Mouse (Mus musculus): ENCODE measurements around the gene Ednra. TPM values are rescaled to one million over a fixed set of nuclear protein-coding genes. Genes with fewer than 3 reads are reported as not detected.
A peak's percentile ranks its signal among the peaks of the same experiment; 100 is the strongest.

Gene Ednra
- polyA plus RNA-seq (2016; fragmentation: Nextera tagmentation; extraction: Ambion mirVana), result 14.3 and 14.5 TPM in 2 replicates

DNA sequence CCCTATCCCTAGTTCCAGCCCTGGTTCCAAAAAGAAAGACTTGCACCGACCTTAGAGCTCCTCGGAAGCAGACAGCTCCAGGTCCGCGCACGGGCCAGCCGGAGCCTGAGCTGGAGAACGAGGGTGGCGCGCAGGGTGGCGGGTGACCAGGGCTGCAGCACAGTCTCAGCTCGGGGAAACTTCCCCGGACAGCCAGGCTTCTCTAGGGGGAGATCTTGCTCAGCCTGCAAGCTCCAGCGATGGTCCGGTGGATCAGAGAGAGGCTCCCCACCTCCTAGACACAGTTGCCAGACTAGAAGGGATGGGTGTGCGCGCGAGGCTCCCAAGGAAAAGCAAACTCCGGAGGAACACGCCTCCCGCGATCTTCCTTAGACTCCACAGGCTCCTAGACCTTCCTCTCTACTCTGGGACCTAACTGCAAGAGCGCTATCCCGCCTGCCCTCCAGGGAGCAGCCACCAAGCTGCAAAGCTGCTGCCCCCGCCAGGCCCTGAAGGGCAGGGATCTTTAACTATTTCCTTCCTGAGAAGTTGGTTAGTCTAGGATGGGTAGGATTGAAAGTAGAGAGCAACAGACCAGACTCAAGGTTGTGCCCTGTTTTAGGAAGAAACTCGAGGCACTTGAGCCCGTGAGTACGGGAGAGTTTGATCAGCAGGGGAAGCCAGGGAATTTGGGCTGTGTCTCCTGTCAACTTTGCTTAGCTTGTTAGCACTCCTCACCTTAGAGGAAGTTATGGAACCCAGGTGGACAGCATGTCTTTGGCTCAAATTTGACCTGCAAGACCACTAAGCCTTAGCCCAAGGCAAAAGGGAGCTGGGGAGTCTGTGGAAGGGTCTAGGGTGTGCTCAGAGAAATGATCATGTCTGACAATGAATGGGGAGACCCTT is at the start of gene Ednra:
Gene Ednra, minus strand, starts transcription at position 419 of the 885 bp plus-strand sequence.
- Histone ChIP-seq H3K27me3 (replicated peaks) (no peaks in the 10 kb centered on the region), H3K4me3 (peak within 1 kb of the TSS; percentile 45), H3K27ac (peak within 1 kb of the TSS; percentile 20; the same call in 1 of the 2 replicates), H3K9me3 (no peaks in the 10 kb centered on the region), H3K36me3 (no peaks in the 10 kb centered on the region), H3K4me2 (replicated peaks) (peak within 1 kb of the TSS; percentile 86), H3K9ac (peak within 1 kb of the TSS; percentile 64), H3K4me1 (no peaks in the 10 kb centered on the region; the same call in 1 of the 2 replicates)
- ATAC-seq (ENCODE audit: low FRiP score, low read depth), result peak; percentile 85
- 2% methylated on average over 27 of the region's 27 CpGs for WGBS

DNA sequence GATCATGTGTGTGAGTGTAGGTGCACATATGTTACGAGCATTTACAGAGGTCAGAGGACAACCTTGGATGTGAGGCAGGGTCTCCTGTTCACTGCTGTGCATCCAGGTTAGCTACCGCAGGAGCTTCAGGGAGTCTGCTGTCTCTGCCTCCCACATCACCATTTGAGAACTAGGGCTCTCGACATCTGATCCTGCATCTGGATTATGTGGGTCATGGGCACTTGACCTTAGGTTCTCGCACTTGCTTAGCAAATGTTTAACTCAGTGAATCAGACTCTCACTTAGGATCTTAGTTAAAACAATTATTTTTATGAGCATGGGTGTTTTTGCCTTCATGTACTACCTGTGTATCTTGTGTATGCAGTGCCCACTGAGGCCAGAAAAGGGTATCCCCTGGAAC is 49.6 kb upstream of the Ednra start:
- ATAC-seq (ENCODE audit: low FRiP score, low read depth), result no peak
- no peaks in the 10 kb centered on the region for H3K9me3 ChIP-seq
- H3K36me3 ChIP-seq, result no peaks in the 10 kb centered on the region
- H3K27me3 ChIP-seq (replicated peaks), result no peaks in the 10 kb centered on the region
- H3K4me3 ChIP-seq, result no peak overlapping the region
- no peaks in the 10 kb centered on the region for H3K4me1 ChIP-seq
- H3K9ac ChIP-seq, result no peak overlapping the region
- 68% methylated on average over 4 of the region's 4 CpGs for WGBS
- no peak overlapping the region for H3K27ac ChIP-seq
- H3K4me2 ChIP-seq (replicated peaks), result no peak overlapping the region

DNA sequence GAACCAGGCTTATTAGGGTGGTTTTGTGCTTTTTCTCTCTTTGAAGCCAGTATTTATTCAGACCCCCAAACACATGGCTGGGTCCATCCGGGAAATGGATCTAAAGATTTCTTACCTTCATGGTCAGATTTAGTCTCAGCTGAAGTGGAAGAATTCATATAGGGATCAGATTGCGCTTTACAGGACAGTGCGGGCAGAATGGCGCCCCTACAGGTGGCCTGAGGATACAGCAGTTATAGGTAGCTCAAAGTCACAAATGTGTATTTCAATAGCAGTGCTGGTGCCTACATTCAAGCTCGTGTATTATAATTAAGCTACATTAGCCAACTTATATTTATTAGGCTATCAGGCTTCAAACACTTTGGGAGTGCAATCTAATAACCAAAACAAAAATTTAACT is 49.0 kb upstream of the Ednra start:
- Histone ChIP-seq H3K27ac (no peak overlapping the region), H3K9me3 (no peaks in the 10 kb centered on the region), H3K36me3 (no peaks in the 10 kb centered on the region), H3K4me1 (no peaks in the 10 kb centered on the region), H3K27me3 (replicated peaks) (no peaks in the 10 kb centered on the region), H3K4me3 (no peak overlapping the region), H3K4me2 (replicated peaks) (no peak overlapping the region), H3K9ac (no peak overlapping the region)
- 80% methylated on average over 5 of the region's 5 CpGs for WGBS
- ATAC-seq (ENCODE audit: low FRiP score, low read depth), result no peak

DNA sequence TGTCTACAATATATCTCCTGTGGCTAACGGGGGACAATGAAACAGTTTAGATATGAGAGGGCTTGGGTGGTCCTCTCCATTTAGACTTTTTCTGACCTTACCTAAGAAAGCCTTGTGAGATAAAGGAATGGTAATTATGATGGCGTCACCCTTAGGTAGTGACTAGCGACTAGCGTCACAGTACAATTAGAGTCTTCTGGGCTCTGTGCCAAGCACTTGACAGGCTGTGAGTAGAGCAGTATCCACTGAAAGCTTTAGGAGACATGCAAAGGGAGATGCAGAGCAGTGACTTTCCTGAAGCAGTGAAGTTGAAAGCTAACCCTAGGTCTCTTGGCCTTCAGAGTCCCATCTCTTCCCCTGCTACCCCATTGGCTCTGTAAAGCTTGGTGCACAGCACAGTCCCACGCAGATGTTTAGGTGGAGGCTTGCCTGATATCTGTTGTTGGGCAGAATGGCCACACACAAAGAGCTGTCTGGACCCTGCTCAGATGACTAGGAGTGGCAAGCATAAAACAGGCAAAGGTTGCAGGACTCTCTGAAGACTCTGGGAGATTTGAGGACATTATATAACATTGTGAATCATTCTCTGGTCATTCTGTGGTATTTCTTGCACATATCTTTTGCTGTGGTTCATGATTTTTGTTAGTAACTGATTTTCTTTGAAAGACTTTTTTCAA is 48.1 kb upstream of the Ednra start:
- no peak overlapping the region for H3K9ac ChIP-seq
- peak; percentile 68; the same call in 1 of the 2 replicates for ATAC-seq (ENCODE audit: low FRiP score, low read depth)
- H3K4me3 ChIP-seq, result no peak overlapping the region
- 57% methylated on average over 5 of the region's 5 CpGs for WGBS
- no peaks in the 10 kb centered on the region for H3K9me3 ChIP-seq
- H3K4me1 ChIP-seq, result no peaks in the 10 kb centered on the region
- no peak overlapping the region for H3K4me2 ChIP-seq (replicated peaks)
- H3K27me3 ChIP-seq (replicated peaks), result no peaks in the 10 kb centered on the region
- no peaks in the 10 kb centered on the region for H3K36me3 ChIP-seq
- H3K27ac ChIP-seq, result no peak overlapping the region

DNA sequence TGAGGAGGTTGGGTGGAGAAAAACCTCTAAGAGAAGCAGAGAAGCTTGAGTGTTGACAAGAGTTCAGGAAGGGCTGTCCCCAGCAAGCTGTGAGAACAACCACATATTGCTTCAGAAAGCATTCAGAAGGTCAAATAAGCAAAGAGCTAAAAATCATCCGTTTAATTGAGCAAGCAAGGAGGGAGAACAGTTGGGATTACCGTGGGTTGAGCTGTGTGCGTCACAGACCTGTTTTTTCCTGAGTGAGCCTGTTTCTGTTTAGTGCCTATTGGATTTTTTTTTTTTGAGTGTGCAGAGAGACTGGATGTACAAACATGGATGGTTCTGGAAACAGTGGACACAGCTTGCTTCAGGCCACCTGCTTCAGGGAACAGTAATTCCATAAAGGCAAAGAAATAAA is 46.7 kb upstream of the Ednra start:
- Histone ChIP-seq H3K27ac (no peak overlapping the region), H3K36me3 (no peaks in the 10 kb centered on the region), H3K9me3 (no peaks in the 10 kb centered on the region), H3K4me1 (no peaks in the 10 kb centered on the region), H3K9ac (no peak overlapping the region), H3K27me3 (replicated peaks) (no peaks in the 10 kb centered on the region), H3K4me3 (no peak overlapping the region), H3K4me2 (replicated peaks) (no peak overlapping the region)
- WGBS, result 89% methylated on average over 3 of the region's 3 CpGs
- no peak for ATAC-seq (ENCODE audit: low FRiP score, low read depth)

DNA sequence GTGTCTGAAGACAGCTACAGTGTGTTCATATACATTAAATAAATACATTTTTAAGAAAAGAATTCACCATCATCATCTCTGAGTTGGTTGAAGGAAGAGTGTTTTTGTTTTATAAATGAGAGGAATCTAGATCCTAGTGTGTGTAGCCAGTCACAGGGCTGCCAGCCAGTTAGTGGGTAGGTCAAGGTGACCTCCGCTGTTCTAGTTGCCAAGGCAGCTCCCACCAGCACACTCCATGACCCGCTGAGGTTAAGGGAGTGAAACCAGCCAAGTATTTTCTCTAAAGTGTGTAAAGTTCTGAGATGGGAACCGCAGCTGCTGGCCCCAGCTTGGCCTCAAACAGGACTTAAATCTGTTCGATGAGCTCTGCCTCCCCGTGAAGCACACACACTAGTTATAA is 44.7 kb upstream of the Ednra start:
- Histone ChIP-seq H3K9ac (no peak overlapping the region), H3K9me3 (no peaks in the 10 kb centered on the region), H3K4me2 (replicated peaks) (no peak overlapping the region), H3K36me3 (no peaks in the 10 kb centered on the region), H3K27me3 (replicated peaks) (no peaks in the 10 kb centered on the region), H3K27ac (no peak overlapping the region), H3K4me3 (no peak overlapping the region), H3K4me1 (no peaks in the 10 kb centered on the region)
- 93% methylated on average over 5 of the region's 5 CpGs for WGBS
- no peak for ATAC-seq (ENCODE audit: low FRiP score, low read depth)

DNA sequence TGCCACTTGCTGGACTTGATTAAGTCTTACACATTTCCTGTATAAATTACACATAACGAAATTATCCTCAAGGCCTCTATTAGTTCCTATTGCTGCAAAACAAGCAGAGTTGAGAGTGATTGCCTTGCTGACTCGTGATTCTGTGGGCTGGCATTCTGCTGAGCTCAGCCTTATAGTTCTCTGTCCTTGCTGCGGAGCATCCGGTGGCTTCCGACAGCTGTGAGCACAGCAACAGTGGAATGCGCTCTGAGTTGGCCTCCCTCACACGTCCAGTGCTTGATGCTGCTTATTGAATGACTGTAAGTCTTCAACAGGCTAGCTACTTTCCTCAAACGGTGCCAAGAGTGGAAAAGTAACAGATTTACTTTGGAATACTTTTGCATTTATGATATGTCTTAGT is 40.0 kb upstream of the Ednra start:
- no peaks in the 10 kb centered on the region for H3K4me1 ChIP-seq
- H3K27ac ChIP-seq, result no peak overlapping the region
- no peak overlapping the region for H3K4me3 ChIP-seq
- no peaks in the 10 kb centered on the region for H3K27me3 ChIP-seq (replicated peaks)
- no peak for ATAC-seq (ENCODE audit: low FRiP score, low read depth)
- no peak overlapping the region for H3K4me2 ChIP-seq (replicated peaks)
- WGBS, result 78% methylated on average over 8 of the region's 8 CpGs
- H3K9ac ChIP-seq, result no peak overlapping the region
- no peaks in the 10 kb centered on the region for H3K9me3 ChIP-seq
- no peaks in the 10 kb centered on the region for H3K36me3 ChIP-seq

DNA sequence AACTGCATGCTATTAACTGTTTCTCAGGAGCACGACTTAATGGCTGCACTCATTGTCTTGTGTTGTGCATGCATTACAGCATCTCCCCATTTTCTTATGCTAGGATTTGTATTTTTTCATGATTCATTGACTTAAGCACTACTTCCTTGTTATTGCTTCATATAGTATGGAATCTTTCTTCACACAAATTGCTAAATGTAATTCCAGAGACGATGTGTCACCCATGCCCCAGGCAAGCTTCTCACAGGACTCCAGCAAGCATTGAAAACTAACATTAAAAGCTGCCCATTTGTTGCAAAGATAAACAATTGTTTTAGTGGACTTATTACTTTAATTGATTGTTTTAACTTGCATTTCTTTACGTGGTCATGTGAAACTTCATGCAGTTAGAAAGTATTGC is 38.7 kb upstream of the Ednra start:
- no peak overlapping the region for H3K9ac ChIP-seq
- no peak overlapping the region for H3K4me3 ChIP-seq
- H3K27me3 ChIP-seq (replicated peaks), result no peaks in the 10 kb centered on the region
- no peaks in the 10 kb centered on the region for H3K36me3 ChIP-seq
- no peaks in the 10 kb centered on the region for H3K4me1 ChIP-seq
- no peak overlapping the region for H3K27ac ChIP-seq
- ATAC-seq (ENCODE audit: low FRiP score, low read depth), result no peak
- H3K9me3 ChIP-seq, result no peaks in the 10 kb centered on the region
- 77% methylated on average over 3 of the region's 3 CpGs for WGBS
- H3K4me2 ChIP-seq (replicated peaks), result no peak overlapping the region

DNA sequence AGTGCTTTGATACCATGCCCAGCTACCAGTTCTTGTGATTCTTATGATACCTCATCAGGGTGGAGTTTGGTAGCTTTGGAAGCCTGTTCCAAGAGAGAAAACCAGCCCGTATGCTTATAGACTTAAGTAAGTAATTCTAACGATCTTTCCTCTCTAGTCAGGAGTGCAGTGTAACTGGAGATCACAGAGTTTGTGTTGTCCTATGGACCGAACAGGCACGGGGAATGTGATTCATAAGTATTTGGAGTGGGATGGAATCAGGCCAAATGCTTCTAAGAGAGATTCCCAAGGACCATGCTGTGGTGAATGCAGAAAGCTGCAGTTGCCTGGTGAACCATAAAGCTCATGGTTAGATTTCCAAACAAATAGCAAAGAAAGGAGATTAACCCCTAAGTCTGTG is 31.2 kb upstream of the Ednra start:
- Histone ChIP-seq H3K36me3 (no peaks in the 10 kb centered on the region), H3K27me3 (replicated peaks) (no peaks in the 10 kb centered on the region), H3K4me2 (replicated peaks) (no peak overlapping the region), H3K4me3 (no peak overlapping the region), H3K4me1 (no peaks in the 10 kb centered on the region), H3K9me3 (no peaks in the 10 kb centered on the region), H3K27ac (no peak overlapping the region), H3K9ac (no peak overlapping the region)
- no peak for ATAC-seq (ENCODE audit: low FRiP score, low read depth)
- WGBS, result 81% methylated on average over 4 of the region's 4 CpGs

DNA sequence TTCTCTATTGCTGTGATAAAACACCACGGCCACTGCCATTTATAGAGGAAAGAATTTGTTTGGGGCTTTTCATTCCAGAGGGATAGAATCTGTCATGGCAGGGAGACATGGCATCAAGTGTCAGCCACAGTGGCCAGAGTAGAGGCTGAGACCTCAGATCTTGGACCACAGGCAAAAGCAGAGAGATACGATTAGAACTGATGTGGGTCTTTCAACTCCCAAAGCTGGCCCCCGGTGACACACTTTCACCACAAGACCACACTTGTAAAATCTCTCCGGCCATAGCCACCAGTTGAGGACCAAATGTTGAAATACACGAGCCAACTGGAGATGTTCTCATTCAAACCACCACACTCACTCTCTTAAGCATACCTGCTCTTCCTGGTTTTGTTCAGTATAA is 29.5 kb upstream of the Ednra start:
- no peaks in the 10 kb centered on the region for H3K27me3 ChIP-seq (replicated peaks)
- H3K9ac ChIP-seq, result no peak overlapping the region
- H3K4me2 ChIP-seq (replicated peaks), result no peak overlapping the region
- no peaks in the 10 kb centered on the region for H3K36me3 ChIP-seq
- no peaks in the 10 kb centered on the region for H3K4me1 ChIP-seq
- 90% methylated on average over 5 of the region's 5 CpGs for WGBS
- H3K27ac ChIP-seq, result no peak overlapping the region
- H3K4me3 ChIP-seq, result no peak overlapping the region
- no peak for ATAC-seq (ENCODE audit: low FRiP score, low read depth)
- no peaks in the 10 kb centered on the region for H3K9me3 ChIP-seq

DNA sequence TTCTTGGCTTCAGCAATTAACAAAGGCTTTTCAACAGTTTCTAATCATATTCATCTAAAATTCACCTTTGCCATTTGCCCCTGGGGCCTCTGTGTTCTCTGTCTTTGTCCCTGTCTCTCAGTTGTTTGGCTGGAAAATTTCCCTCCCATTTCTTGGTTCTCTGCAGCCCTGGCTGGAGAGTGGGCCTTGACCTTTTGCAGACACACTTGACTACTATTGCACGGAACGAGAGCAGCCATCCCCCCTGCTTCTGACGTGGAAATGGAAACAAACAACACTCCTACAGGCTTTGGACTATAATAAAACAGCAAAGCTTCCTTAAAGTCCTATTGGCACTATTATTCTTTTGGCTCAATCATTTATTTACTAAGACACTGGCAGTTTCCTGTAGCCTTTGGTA is 27.8 kb upstream of the Ednra start:
- Histone ChIP-seq H3K4me2 (replicated peaks) (no peak overlapping the region), H3K27me3 (replicated peaks) (no peaks in the 10 kb centered on the region), H3K27ac (no peak overlapping the region), H3K4me3 (no peak overlapping the region), H3K4me1 (no peaks in the 10 kb centered on the region), H3K9me3 (no peaks in the 10 kb centered on the region), H3K9ac (no peak overlapping the region), H3K36me3 (no peaks in the 10 kb centered on the region)
- 74% methylated on average over 3 of the region's 3 CpGs for WGBS
- ATAC-seq (ENCODE audit: low FRiP score, low read depth), result no peak

DNA sequence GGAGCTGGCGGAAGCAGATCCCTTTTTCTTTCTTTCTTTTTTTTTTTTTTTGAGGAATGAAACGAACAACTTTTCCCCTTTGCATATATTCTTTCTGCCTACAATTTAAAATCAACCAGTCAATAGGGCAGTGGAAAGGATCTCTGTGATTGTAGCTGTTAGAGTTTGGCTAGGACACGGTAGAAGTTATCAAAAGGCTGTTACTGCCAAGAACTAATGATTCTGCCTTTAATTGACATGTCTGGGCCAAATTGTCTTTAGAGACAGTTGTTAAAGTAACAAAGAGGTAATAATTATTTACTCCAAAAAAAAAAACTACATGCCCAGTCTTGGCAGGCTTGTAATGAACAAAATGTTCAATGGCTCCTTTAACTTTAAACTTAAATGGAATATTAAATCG is 26.1 kb upstream of the Ednra start:
- no peak for ATAC-seq (ENCODE audit: low FRiP score, low read depth)

More for the DNA sequence above, 26.1 kb upstream of the Ednra start:
- 54% methylated on average over 4 of the region's 4 CpGs for WGBS
- no peak overlapping the region for H3K4me2 ChIP-seq (replicated peaks)
- H3K4me1 ChIP-seq, result no peaks in the 10 kb centered on the region
- no peak overlapping the region for H3K4me3 ChIP-seq
- no peak overlapping the region for H3K9ac ChIP-seq
- no peaks in the 10 kb centered on the region for H3K9me3 ChIP-seq
- H3K36me3 ChIP-seq, result no peaks in the 10 kb centered on the region
- H3K27ac ChIP-seq, result no peak overlapping the region
- H3K27me3 ChIP-seq (replicated peaks), result no peaks in the 10 kb centered on the region

Measured in neural tube, embryonic 12.5 days (tissue).